Mouse (Mus musculus) stomach, postnatal 0 days (tissue): Measurements from ENCODE around the gene Frmd4b. TPM values are rescaled to one million over a fixed set of nuclear protein-coding genes. Genes with fewer than 3 reads are reported as not detected.
A peak's percentile ranks its signal among the peaks of the same experiment; 100 is the strongest.

Source experiments
- ATAC-seq: fragments of 200-750 bp; cut with Nextera tagmentation; 2 replicates; pipeline ENCODE4 v1.8.0; 2017; ENCODE audit not compliant: low FRiP score, low TSS enrichment
- DNase-seq: peaks from one replicate; pipeline ENCODE4 v3.0.0-alpha.2; 2016; ENCODE audit warnings: low spot score
- H3K27ac ChIP-seq: fragments of 300-500 bp; sonication (generic); replicated peaks from 2 replicates; pipeline ENCODE4 v1.5.1; 2014; ENCODE audit warnings: mild to moderate bottlenecking, control low read depth
- H3K27me3 ChIP-seq: fragments of 300-500 bp; sonication (generic); 2 replicates; pipeline ENCODE4 v1.6.1; 2014; ENCODE audit warnings: low read length; ENCODE audit not compliant: control insufficient read depth, insufficient read depth
- H3K36me3 ChIP-seq: fragments of 300-500 bp; sonication (generic); 2 replicates; pipeline ENCODE4 v1.6.1; 2014; ENCODE audit warnings: low read length, mixed read lengths; ENCODE audit not compliant: control insufficient read depth, insufficient read depth
- H3K4me1 ChIP-seq: fragments of 300-500 bp; sonication (generic); replicated peaks from 2 replicates; pipeline ENCODE4 v1.6.1; 2014; ENCODE audit warnings: antibody characterized with exemption; ENCODE audit not compliant: control insufficient read depth, insufficient read depth
- H3K4me2 ChIP-seq: fragments of 300-500 bp; sonication (generic); replicated peaks from 2 replicates; pipeline ENCODE4 v1.6.1; 2014; ENCODE audit warnings: low read depth, mild to moderate bottlenecking, control low read depth, moderate library complexity
- H3K4me3 ChIP-seq: fragments of 300-500 bp; sonication (generic); 2 replicates; pipeline ENCODE4 v1.5.1; 2014; ENCODE audit warnings: low read depth, low read length, control low read depth
- H3K9ac ChIP-seq: fragments of 300-500 bp; sonication (generic); 2 replicates; pipeline ENCODE4 v1.6.1; 2014; ENCODE audit warnings: mild to moderate bottlenecking, low read length, control low read depth, mixed read lengths
- H3K9me3 ChIP-seq: fragments of 300-500 bp; sonication (generic); 2 replicates; pipeline ENCODE4 v1.6.1; 2016; ENCODE audit warnings: low read length; ENCODE audit not compliant: control insufficient read depth
- CTCF ChIP-seq: IDR thresholded peaks from 2 replicates; pipeline ENCODE4 v1.5.1; 2016; ENCODE audit warnings: antibody characterized with exemption, low read depth, mild to moderate bottlenecking, moderate library complexity
- EP300 ChIP-seq: optimal IDR thresholded peaks from 2 replicates; pipeline ENCODE3; 2016; ENCODE audit warnings: antibody characterized with exemption
- WGBS: fragments of 180-500 bp; shearing (Covaris S2); extraction: QIAGEN DNeasy Blood & Tissue Kit; methylation state at CpG from one replicate; pipeline ENCODE4 v1.1.7; 2014; 5-methylcytosine and 5-hydroxymethylcytosine counted together
- polyA plus RNA-seq: library from polyadenylated mRNA; unstranded; fragments of >200 nt; fragmentation: Nextera tagmentation; extraction: Ambion mirVana; gene quantifications from 2 replicates; pipeline ENCODE4 v1.2.1, GENCODE M21; 2015

Frmd4b gene
- polyA plus RNA-seq, 1 experiment from 2014 or later, result 11.2 TPM

- no peaks in the 10 kb centered on the region for H3K4me1 ChIP-seq
- no peak overlapping the region for H3K4me3 ChIP-seq
- no peak overlapping the region for H3K9ac ChIP-seq
- TF ChIP-seq CTCF (no peak), EP300 (no peak)
- no peaks in the 10 kb centered on the region for H3K9me3 ChIP-seq
- no peak overlapping the region for H3K27ac ChIP-seq
- ATAC-seq, result no peak
- no peaks in the 10 kb centered on the region for H3K36me3 ChIP-seq
- no peak for DNase-seq
- H3K4me2 ChIP-seq, result no peak overlapping the region
- H3K27me3 ChIP-seq, result no peaks in the 10 kb centered on the region
Observed at GRCm38 (mm10) chr6:97245200-97245599, 372.1 kb downstream of the Frmd4b start.

GRCm38 (mm10) chr6:97242522-97242921, 374.8 kb downstream of the Frmd4b start:
- Histone ChIP-seq H3K27ac (no peak overlapping the region), H3K4me3 (no peak overlapping the region)
- ATAC-seq, result no peak

DNA sequence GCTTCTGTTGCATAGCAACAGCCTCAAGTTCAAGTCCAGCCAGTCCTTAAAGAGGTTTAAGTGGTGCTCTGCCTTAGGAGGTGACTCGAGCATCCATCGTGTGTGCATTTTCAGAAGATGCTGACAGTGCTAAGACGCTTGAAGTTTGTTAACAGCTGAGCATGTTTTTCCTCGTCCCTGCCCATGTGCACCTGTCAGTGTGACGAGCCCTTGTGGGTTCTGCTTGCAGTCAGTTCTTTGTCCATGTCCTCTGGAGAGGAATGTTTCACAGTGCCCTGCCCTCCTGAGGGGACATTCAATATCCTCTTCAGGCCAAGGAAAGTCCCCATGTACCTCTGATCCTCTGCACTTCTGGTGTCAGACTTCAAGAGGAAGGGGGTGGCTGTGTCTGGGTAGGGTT, 377.2 kb downstream of the Frmd4b start:
- Histone ChIP-seq H3K36me3 (no peaks in the 10 kb centered on the region), H3K9ac (no peak overlapping the region), H3K4me3 (no peak overlapping the region), H3K4me2 (no peak overlapping the region), H3K4me1 (no peaks in the 10 kb centered on the region), H3K9me3 (no peaks in the 10 kb centered on the region), H3K27ac (no peak overlapping the region), H3K27me3 (no peaks in the 10 kb centered on the region)
- 81% methylated on average over 5 of the region's 5 CpGs for WGBS
- ATAC-seq (no peak), DNase-seq (no peak)
- TF ChIP-seq CTCF (no peak), EP300 (no peak)

More at GRCm38 (mm10) chr6:97242522-97242921, 374.8 kb downstream of the Frmd4b start:
- H3K9ac ChIP-seq, result no peak overlapping the region
- H3K36me3 ChIP-seq, result no peaks in the 10 kb centered on the region
- H3K27me3 ChIP-seq, result no peaks in the 10 kb centered on the region
- H3K9me3 ChIP-seq, result no peaks in the 10 kb centered on the region
- H3K4me2 ChIP-seq, result no peak overlapping the region
- WGBS, result 80% methylated on average over 4 of the region's 4 CpGs
- no peaks in the 10 kb centered on the region for H3K4me1 ChIP-seq
- no peak for DNase-seq
- no peak for TF ChIP-seq CTCF
- no peak for TF ChIP-seq EP300

DNA sequence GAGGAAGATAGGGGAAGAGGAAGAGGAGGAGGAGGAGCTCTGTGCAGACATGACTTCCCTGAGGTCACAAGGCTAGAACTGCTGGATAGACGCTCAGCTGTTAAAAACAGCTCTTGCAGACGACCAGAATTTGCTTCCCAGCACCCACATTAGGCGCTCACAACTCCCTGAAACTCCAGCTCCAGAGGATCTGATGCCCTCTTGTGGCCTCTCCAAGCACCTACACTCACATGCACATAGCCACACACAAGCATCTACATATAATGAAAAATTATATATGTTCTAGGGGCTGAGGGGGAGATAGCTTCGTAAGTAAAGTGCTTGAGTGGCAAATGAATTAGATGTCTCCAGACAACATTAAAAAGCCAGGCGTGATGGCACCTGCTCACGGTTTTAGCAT, 378.0 kb downstream of the Frmd4b start:
- H3K27ac ChIP-seq, result no peak overlapping the region
- H3K9me3 ChIP-seq, result no peaks in the 10 kb centered on the region
- no peaks in the 10 kb centered on the region; the same call in 1 of the 2 replicates for H3K36me3 ChIP-seq
- ATAC-seq (no peak), DNase-seq (no peak)
- no peaks in the 10 kb centered on the region for H3K27me3 ChIP-seq
- H3K4me3 ChIP-seq, result no peak overlapping the region
- no peaks in the 10 kb centered on the region for H3K4me1 ChIP-seq
- H3K4me2 ChIP-seq, result no peak overlapping the region
- 93% methylated on average over 6 of the region's 6 CpGs for WGBS
- TF ChIP-seq EP300 (no peak), CTCF (peak; percentile 29)
- H3K9ac ChIP-seq, result no peak overlapping the region

Other genes starting within 250 kb of the Frmd4b start
- gene Mitf, start 189.5 kb upstream of the Frmd4b start, polyA plus RNA-seq, result 1.5 and 1.7 TPM in 2 replicates